Comparison of ENCODE assay signal across 16 mouse cellular contexts in genomic region chr2:4580666-4581065, GRCm38 (mm10).
DNase-seq lines count a peak whose midpoint lies in the region; ATAC-seq and TF ChIP-seq lines count a peak whose summit lies in the region.
"Had no signal": no experiment of that assay in that cellular context is flagged by ENCODE, and none has a peak within 500 bp of the region (broad histone marks: within the 10 kb centered on the region; RNA-seq: fewer than 3 reads in every experiment).

No protein-coding gene starts in this region.

- DNase-seq in hindbrain, embryonic 14.5 days (ENCODE audit: low spot score), result no peak
- peak; percentile 29 for DNase-seq in thymus, adult 2 months
- DNase-seq in thymus, postnatal 4 days, result no peak
- no peak for DNase-seq in forebrain, embryonic 11.5 days (ENCODE audit: low spot score)
- no peak for DNase-seq in urinary bladder, postnatal 14 days (ENCODE audit: low spot score)
- DNase-seq: adrenal gland, postnatal 10 days; cerebellum, adult 9-10 months; heart, adult 2 months; heart, postnatal 10 days; kidney, postnatal 14 days; layer of hippocampus, adult 9-11 months; liver; right cerebral cortex, postnatal 25 days had no signal

- peak overlapping the region; percentile 60; the same call in 1 of the 2 replicates for H3K27ac ChIP-seq in hindbrain, embryonic 15.5 days (replicated peaks)
- H3K27ac ChIP-seq in hindbrain, embryonic 14.5 days, result no peak overlapping the region; the same call in 1 of the 2 replicates
- H3K27ac ChIP-seq in thymus, adult 2 months (ENCODE audit: control insufficient read depth, insufficient read depth, low read length), result peak overlapping the region; percentile 15; the same call in 1 of the 2 replicates
- no peak overlapping the region for H3K27ac ChIP-seq in forebrain, embryonic 11.5 days (ENCODE audit: low read depth, low read length)
- H3K27ac ChIP-seq: forebrain, embryonic 15.5 days had no signal

- H3K4me2 ChIP-seq in hindbrain, embryonic 15.5 days, result no peak overlapping the region
- no peak overlapping the region for H3K4me2 ChIP-seq in hindbrain, embryonic 14.5 days (replicated peaks)
- H3K4me2 ChIP-seq in forebrain, embryonic 11.5 days (ENCODE audit: low read depth, low read length, severe bottlenecking), result no peak overlapping the region
- H3K4me2 ChIP-seq: forebrain, embryonic 15.5 days had no signal

- peaks cover 20% of the 10 kb centered on the region for H3K4me1 ChIP-seq in hindbrain, embryonic 15.5 days (replicated peaks)
- no peaks in the 10 kb centered on the region for H3K4me1 ChIP-seq in hindbrain, embryonic 14.5 days (replicated peaks; ENCODE audit: control insufficient read depth, insufficient read depth, low read length)
- H3K4me1 ChIP-seq in thymus, adult 2 months (replicated peaks; ENCODE audit: control insufficient read depth, insufficient read depth, low read length), result peaks cover 9% of the 10 kb centered on the region
- H3K4me1 ChIP-seq in megakaryocyte, embryonic 14.5 days, result peaks cover 65% of the 10 kb centered on the region
- H3K4me1 ChIP-seq in forebrain, embryonic 11.5 days (replicated peaks; ENCODE audit: control insufficient read depth, insufficient read depth, low read length), result no peaks in the 10 kb centered on the region

- 75% methylated on average over 6 of the region's 6 CpGs for WGBS in hindbrain, embryonic 15.5 days
- 73% methylated on average over 6 of the region's 6 CpGs for WGBS in hindbrain, embryonic 14.5 days
- 9% methylated on average over 6 of the region's 6 CpGs for WGBS in thymus, adult 2 months
- 82% methylated on average over 6 of the region's 6 CpGs for WGBS in forebrain, embryonic 11.5 days

- H3K27me3 ChIP-seq in hindbrain, embryonic 15.5 days, result no peaks in the 10 kb centered on the region
- H3K27me3 ChIP-seq in hindbrain, embryonic 14.5 days (ENCODE audit: control insufficient read depth, insufficient read depth, low read length), result no peaks in the 10 kb centered on the region
- H3K27me3 ChIP-seq in thymus, adult 2 months (ENCODE audit: control insufficient read depth, insufficient read depth, low read length), result no peaks in the 10 kb centered on the region
- no peaks in the 10 kb centered on the region for H3K27me3 ChIP-seq in megakaryocyte, embryonic 14.5 days (replicated peaks)
- H3K27me3 ChIP-seq in forebrain, embryonic 11.5 days (ENCODE audit: control insufficient read depth, insufficient read depth, low read length), result no peaks in the 10 kb centered on the region
- H3K27me3 ChIP-seq: forebrain, embryonic 15.5 days had no signal

- H3K9ac ChIP-seq in hindbrain, embryonic 15.5 days, result no peak overlapping the region
- H3K9ac ChIP-seq in hindbrain, embryonic 14.5 days, result no peak overlapping the region
- no peak overlapping the region for H3K9ac ChIP-seq in forebrain, embryonic 11.5 days (ENCODE audit: low read length)
- H3K9ac ChIP-seq: forebrain, embryonic 15.5 days had no signal

- H3K36me3 ChIP-seq in hindbrain, embryonic 15.5 days, result peaks cover 8% of the 10 kb centered on the region; the same call in 1 of the 2 replicates
- peaks cover 41% of the 10 kb centered on the region for H3K36me3 ChIP-seq in hindbrain, embryonic 14.5 days (replicated peaks; ENCODE audit: control insufficient read depth, insufficient read depth)
- H3K36me3 ChIP-seq in thymus, adult 2 months (ENCODE audit: control insufficient read depth, insufficient read depth, low read length), result no peaks in the 10 kb centered on the region
- peaks cover 95% of the 10 kb centered on the region for H3K36me3 ChIP-seq in megakaryocyte, embryonic 14.5 days (replicated peaks; ENCODE audit: low read length)
- H3K36me3 ChIP-seq in forebrain, embryonic 11.5 days (ENCODE audit: control insufficient read depth, insufficient read depth, low read length), result peaks cover 3% of the 10 kb centered on the region; the same call in 1 of the 2 replicates

- no peak for ATAC-seq in hindbrain, embryonic 15.5 days (ENCODE audit: low FRiP score, low read depth)
- ATAC-seq in hindbrain, embryonic 14.5 days (ENCODE audit: low FRiP score), result no peak
- no peak for ATAC-seq in forebrain, embryonic 11.5 days (replicated peaks; ENCODE audit: low FRiP score)
- ATAC-seq: forebrain, embryonic 15.5 days had no signal

- H3K9me3 ChIP-seq in hindbrain, embryonic 15.5 days, result no peaks in the 10 kb centered on the region
- no peaks in the 10 kb centered on the region for H3K9me3 ChIP-seq in hindbrain, embryonic 14.5 days (ENCODE audit: control insufficient read depth, low read length)
- H3K9me3 ChIP-seq in megakaryocyte, embryonic 14.5 days, result no peaks in the 10 kb centered on the region
- H3K9me3 ChIP-seq in forebrain, embryonic 11.5 days (ENCODE audit: control insufficient read depth, low read length), result no peaks in the 10 kb centered on the region
- H3K9me3 ChIP-seq: forebrain, embryonic 15.5 days had no signal

- H3K4me3 ChIP-seq in hindbrain, embryonic 15.5 days, result no peak overlapping the region
- H3K4me3 ChIP-seq in hindbrain, embryonic 14.5 days (replicated peaks; ENCODE audit: low read length), result no peak overlapping the region
- no peak overlapping the region for H3K4me3 ChIP-seq in thymus, adult 2 months (ENCODE audit: control insufficient read depth, insufficient read depth, low read length)
- peak overlapping the region; percentile 31 for H3K4me3 ChIP-seq in megakaryocyte, embryonic 14.5 days (replicated peaks)
- H3K4me3 ChIP-seq in forebrain, embryonic 11.5 days (ENCODE audit: low read depth, low read length), result no peak overlapping the region
- H3K4me3 ChIP-seq: forebrain, embryonic 15.5 days; heart, adult 2 months had no signal

- TF ChIP-seq POLR2A in thymus, adult 2 months (IDR thresholded peaks at IDR 0.05; ENCODE audit: control insufficient read depth, extremely low read depth, insufficient read depth, low read length, poor library complexity), result no peak

- TF ChIP-seq CTCF in thymus, adult 2 months (IDR thresholded peaks at IDR 0.05; ENCODE audit: borderline replicate concordance, control insufficient read depth, extremely low read depth, insufficient read depth, low read length, poor library complexity), result no peak

Comparison
In these comparisons a context has a peak if more than half of its experiments do, and no peak if none do; other contexts are left out.
1. H3K27ac ChIP-seq: peak in hindbrain, embryonic 15.5 days (single experiment) and thymus, adult 2 months (single experiment); none in hindbrain, embryonic 14.5 days (single experiment) and forebrain, embryonic 11.5 days (single experiment).